Mouse (Mus musculus): Measurements from ENCODE around the gene Id1.

DNA sequence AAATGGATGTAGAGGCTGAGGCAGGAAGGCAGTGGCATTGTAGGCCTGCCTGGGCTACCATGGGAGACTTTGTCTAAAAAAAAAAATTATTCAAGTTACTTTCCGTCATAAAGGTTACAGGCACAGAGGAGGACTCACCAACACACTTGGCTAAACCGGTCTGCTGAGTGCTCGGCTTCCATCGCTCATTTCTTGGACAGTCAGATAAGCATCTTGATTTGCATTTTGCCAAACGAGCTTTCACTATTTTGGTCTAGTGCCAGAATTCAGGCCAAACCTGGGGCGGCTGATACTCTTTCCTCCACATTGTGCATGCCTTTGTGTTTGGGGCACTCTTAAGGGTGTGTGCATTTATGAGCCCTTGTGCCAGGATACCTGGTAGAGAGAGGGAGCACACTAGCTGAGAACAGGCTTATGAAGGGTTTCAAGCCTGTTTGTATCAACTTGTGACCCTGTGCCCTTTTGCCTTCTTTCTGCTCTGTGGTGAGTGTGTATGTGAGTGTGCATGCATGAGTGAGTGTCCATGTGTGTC lies 19.7 kb upstream of the Id1 start:
- TF ChIP-seq CTCF (IDR thresholded peaks at IDR 0.05; ENCODE audit: low read depth) (no peak), EP300 (optimal IDR thresholded peaks at IDR 0.05) (peak; percentile 81)
